Mouse (Mus musculus) adrenal gland, adult (tissue): Measurements from ENCODE around the gene 4930550L24Rik.

Source experiments
- DNase-seq, 2 experiments: peaks; one replicate each; pipeline ENCODE4 v3.0.0; 2022 to 2023; ENCODE audit warnings: low spot score in 1 of 2; ENCODE audit not compliant: inconsistent age in 2 of 2

Gene 4930550L24Rik

DNA sequence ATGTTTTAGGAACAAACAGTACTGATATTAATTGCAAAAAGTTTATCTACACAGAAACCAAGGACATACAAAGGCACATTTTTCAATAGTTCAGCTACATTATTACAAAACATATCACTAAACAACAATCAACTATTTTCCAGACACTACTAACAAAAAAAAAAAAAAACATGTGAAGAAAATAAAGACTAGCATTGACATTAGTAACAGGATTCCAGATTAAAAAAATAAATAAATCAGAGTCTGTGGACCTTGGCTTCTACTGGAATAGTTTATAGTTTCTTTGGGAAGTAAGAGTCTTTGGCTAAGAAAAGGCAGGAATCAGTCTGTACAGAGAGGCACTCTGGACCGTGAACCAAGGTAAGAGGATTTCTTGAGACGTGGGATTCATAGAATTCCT lies at the start of gene 4930550L24Rik:
4930550L24Rik (plus strand) TSS at position 301 of the 400 bp plus-strand sequence.
- DNase-seq, result no peak

DNA sequence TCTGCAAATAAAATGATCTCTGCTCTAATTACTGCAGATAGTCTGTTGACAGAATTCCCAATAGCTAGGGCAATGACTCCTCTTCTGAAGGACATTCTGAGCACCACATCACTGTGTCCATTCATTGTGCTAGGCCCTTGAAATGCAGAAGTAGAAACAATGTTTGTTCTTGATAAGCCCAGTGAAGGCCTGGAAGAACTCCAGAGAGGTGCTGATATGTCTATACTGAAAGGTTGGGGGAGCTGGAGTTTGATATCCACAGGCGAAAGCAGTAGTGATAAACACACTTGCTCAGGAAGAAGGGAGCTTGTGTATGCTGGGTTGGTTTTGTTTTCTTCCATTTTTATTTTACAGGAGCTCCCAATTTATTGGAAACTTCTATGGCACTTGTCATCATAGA lies 8.4 kb upstream of the 4930550L24Rik start:
- no peak for DNase-seq

GRCm38 (mm10) chrX:58967969-58968368 lies 58.8 kb downstream of the 4930550L24Rik start:
- DNase-seq, result no peak
